Mouse (Mus musculus): ENCODE measurements around the gene Fkbp10. TPM values are rescaled to one million over a fixed set of nuclear protein-coding genes. Genes with fewer than 3 reads are reported as not detected.
A peak's percentile ranks its signal among the peaks of the same experiment; 100 is the strongest.

Fkbp10 gene
- total RNA-seq, 2 experiments from 2014 or later = 1.9 to 4.5 TPM

- intact Hi-C loops (cut with DNase I) = no loop called here
- Histone ChIP-seq H3K27ac (peak overlapping the region; percentile 94), H3K4me3 (peak overlapping the region; percentile 98)
- no peak for TF ChIP-seq CTCF (IDR thresholded peaks at IDR 0.05)
- peak; percentile 52 for DNase-seq
Measured at GRCm38 (mm10) chr11:100395861-100396631, 19.5 kb upstream of the Fkbp10 start.

GRCm38 (mm10) chr11:100396886-100397599 is 18.5 kb upstream of the Fkbp10 start:
- DNase-seq = peak; percentile 70
- H3K4me3 ChIP-seq = peak overlapping the region; percentile 98
- intact Hi-C loops (cut with DNase I) = no loop called here
- peak overlapping the region; percentile 94 for H3K27ac ChIP-seq
- peak; percentile 67 for TF ChIP-seq CTCF (IDR thresholded peaks at IDR 0.05)

GRCm38 (mm10) chr11:100397600-100398389 is 17.7 kb upstream of the Fkbp10 start, which contains the start of gene Jup:
TSS of gene Jup (minus strand) at chr11:100397763.
- H3K4me3 ChIP-seq = peak within 1 kb of the TSS; percentile 98
- no peak for TF ChIP-seq CTCF (IDR thresholded peaks at IDR 0.05)
- intact Hi-C loops (cut with DNase I) = no loop called here

GRCm38 (mm10) chr11:100398517-100398916 is 17.0 kb upstream of the Fkbp10 start:
- DNase-seq = no peak
- Histone ChIP-seq H3K4me3 (no peak overlapping the region), H3K27ac (peak overlapping the region; percentile 94)
- no peak for TF ChIP-seq CTCF (IDR thresholded peaks at IDR 0.05)
- intact Hi-C loops (cut with DNase I) = no loop called here

More at GRCm38 (mm10) chr11:100397600-100398389, 17.7 kb upstream of the Fkbp10 start, which contains the start of gene Jup:
- peak; percentile 100 for DNase-seq
- peak within 1 kb of the TSS; percentile 94 for H3K27ac ChIP-seq

- H3K27ac ChIP-seq = peak overlapping the region; percentile 63
- TF ChIP-seq CTCF (IDR thresholded peaks at IDR 0.05) = no peak
- no peak overlapping the region for H3K4me3 ChIP-seq
- DNase-seq = no peak
- intact Hi-C loops (cut with DNase I) = no loop called here
Measured at GRCm38 (mm10) chr11:100399320-100399719, 16.2 kb upstream of the Fkbp10 start.

GRCm38 (mm10) chr11:100399727-100400538 is 15.6 kb upstream of the Fkbp10 start:
- intact Hi-C loops (cut with DNase I) = loop anchor here (2.0 kb wide), 1 partner anchor 13 kb away; no protein-coding TSS in a partner anchor
- H3K4me3 ChIP-seq = no peak overlapping the region
- DNase-seq = no peak
- TF ChIP-seq CTCF (IDR thresholded peaks at IDR 0.05) = no peak
- H3K27ac ChIP-seq = peak overlapping the region; percentile 40

GRCm38 (mm10) chr11:100400842-100401241 is 14.7 kb upstream of the Fkbp10 start:
- peak overlapping the region; percentile 40; the same call in 1 of the 2 replicates for H3K27ac ChIP-seq
- intact Hi-C loops (cut with DNase I) = loop anchor here (2.0 kb wide), 1 partner anchor 14 kb away; no protein-coding TSS in a partner anchor
- TF ChIP-seq CTCF (IDR thresholded peaks at IDR 0.05) = no peak

GRCm38 (mm10) chr11:100402240-100402639 is 13.3 kb upstream of the Fkbp10 start:
- no peak for DNase-seq
- Histone ChIP-seq H3K27ac (peak overlapping the region; percentile 54), H3K4me3 (no peak overlapping the region)
- intact Hi-C loops (cut with DNase I) = no loop called here
- TF ChIP-seq CTCF (IDR thresholded peaks at IDR 0.05) = no peak

More at GRCm38 (mm10) chr11:100400842-100401241, 14.7 kb upstream of the Fkbp10 start:
- no peak overlapping the region for H3K4me3 ChIP-seq
- DNase-seq = no peak

- DNase-seq = no peak
- TF ChIP-seq CTCF (IDR thresholded peaks at IDR 0.05) = no peak
- H3K27ac ChIP-seq = peak overlapping the region; percentile 54; the same call in 1 of the 2 replicates
- H3K4me3 ChIP-seq = no peak overlapping the region
- intact Hi-C loops (cut with DNase I) = no loop called here
Measured at GRCm38 (mm10) chr11:100402682-100403081, 12.8 kb upstream of the Fkbp10 start.

GRCm38 (mm10) chr11:100403445-100404134 is 11.9 kb upstream of the Fkbp10 start:
- Histone ChIP-seq H3K4me3 (no peak overlapping the region), H3K27ac (no peak overlapping the region)
- TF ChIP-seq CTCF (IDR thresholded peaks at IDR 0.05) = no peak
- intact Hi-C loops (cut with DNase I) = no loop called here
- DNase-seq = no peak

All from gastrocnemius, adult 2 months (tissue).